Mouse (Mus musculus) monocyte, adult 59 days (primary cell): Measurements from ENCODE around the gene Eno1. TPM values are rescaled to one million over a fixed set of nuclear protein-coding genes. Genes with fewer than 3 reads are reported as not detected.

Experiments used
- total RNA-seq, 2 experiments: library from RNA; stranded (reverse); gene quantifications; one replicate each; pipeline ENCODE4 v1.2.4; 2023

The Eno1 gene
- 100 to 1,000 TPM; 254 to 332 TPM for total RNA-seq

GRCm38 (mm10) chr4:150236521-150237481 lies at the start of gene Eno1:
Eno1 (plus strand) TSS chr4:150236721.

GRCm38 (mm10) chr4:150201232-150201631 lies 35.3 kb upstream of the Eno1 start, which contains the start of gene Car6:
Car6 (minus strand) TSS chr4:150201332.

GRCm38 (mm10) chr4:150281018-150281761 lies 44.7 kb downstream of the Eno1 start, which contains the start of gene Rere:
Rere (plus strand) TSS chr4:150281646.

Other genes starting within 250 kb of the Eno1 start
- gene H6pd, start 227.7 kb upstream of the Eno1 start, total RNA-seq: 10 to 100 TPM; 38.6 to 42.1 TPM
- 1 to 10 TPM; 3.1 to 3.5 TPM for gene Gpr157, start 149.4 kb upstream of the Eno1 start, total RNA-seq
- gene Slc2a5, start 117.4 kb upstream of the Eno1 start, total RNA-seq: not detected
- gene Slc2a7, start 87.7 kb upstream of the Eno1 start, total RNA-seq: not detected
- under 1 TPM in 1 of 2 experiments, not detected in 1; 0.79 TPM for gene Car6, start 35.4 kb upstream of the Eno1 start, total RNA-seq
- gene Rere, start 44.9 kb downstream of the Eno1 start, total RNA-seq: 100 to 1,000 TPM; 136 to 163 TPM